In the genomic region with DNA sequence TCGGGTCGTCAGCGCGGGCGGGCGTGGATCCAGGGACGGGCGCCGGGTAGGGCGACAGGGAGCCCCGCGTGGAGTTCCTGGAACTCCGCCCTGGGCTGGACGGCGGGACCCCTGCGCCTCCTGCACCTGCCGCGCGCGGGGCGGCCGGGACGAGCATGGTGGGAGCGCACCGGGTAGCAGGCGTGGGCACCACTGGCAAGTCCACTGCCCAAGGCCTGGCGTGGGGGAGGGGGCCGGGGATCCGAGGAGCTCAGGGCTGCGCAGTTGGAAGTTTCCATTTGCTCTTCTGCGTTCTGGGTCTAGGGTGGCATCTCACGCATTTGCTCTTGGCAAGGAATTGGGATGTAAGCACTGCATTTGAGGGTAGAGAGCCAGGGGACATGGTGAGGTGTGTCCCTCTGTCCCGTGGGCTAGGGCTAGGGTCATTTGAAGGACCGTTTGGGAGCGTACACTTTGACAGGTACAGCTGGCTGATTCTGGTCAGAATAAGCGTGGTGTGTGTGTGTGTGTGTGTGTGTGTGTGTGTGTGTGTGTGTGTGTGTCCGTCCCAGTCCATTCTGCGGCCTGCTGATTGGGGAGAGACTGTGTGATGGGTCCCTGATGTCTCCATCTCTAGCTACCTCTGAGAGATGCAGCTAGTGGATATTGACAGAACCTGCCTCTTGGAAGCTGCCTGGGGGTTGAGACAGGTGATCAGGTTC, we compare ENCODE assay signal across 9 mouse cellular contexts. TPM values are rescaled to one million over a fixed set of nuclear protein-coding genes. Genes with fewer than 3 reads are reported as not detected.
DNase-seq lines count a peak whose midpoint lies in the region; ATAC-seq and TF ChIP-seq lines count a peak whose summit lies in the region.
"Had no signal": no experiment of that assay in that cellular context is flagged by ENCODE, and none has a peak within 500 bp of the region (broad histone marks: within the 10 kb centered on the region; RNA-seq: fewer than 3 reads in every experiment).

No protein-coding gene starts in this region.

- peak overlapping the region; percentile 85 for H3K4me2 ChIP-seq in kidney, embryonic 15.5 days
- H3K4me2 ChIP-seq in liver, embryonic 14.5 days (ENCODE audit: low read depth): peak overlapping the region; percentile 20; the same call in 1 of the 2 replicates

- peak overlapping the region; percentile 48 for H3K4me3 ChIP-seq in kidney, embryonic 15.5 days (replicated peaks)
- H3K4me3 ChIP-seq in hindbrain, embryonic 10.5 days: peak overlapping the region; percentile 57
- no peak overlapping the region for H3K4me3 ChIP-seq in liver, embryonic 14.5 days (ENCODE audit: insufficient read depth in 1 of 2, low read depth in 2 of 2, low read length in 2 of 2)

- peaks cover 9% of the 10 kb centered on the region; the same call in 1 of the 2 replicates for H3K4me1 ChIP-seq in kidney, embryonic 15.5 days
- H3K4me1 ChIP-seq in hindbrain, embryonic 10.5 days (replicated peaks): peaks cover 23% of the 10 kb centered on the region
- H3K4me1 ChIP-seq in liver, embryonic 14.5 days (replicated peaks; ENCODE audit: control insufficient read depth in 2 of 2, insufficient read depth in 2 of 2, low read length in 1 of 2): no peaks in the 10 kb centered on the region

- H3K27ac ChIP-seq in kidney, embryonic 15.5 days: no peak overlapping the region
- H3K27ac ChIP-seq in hindbrain, embryonic 10.5 days: peak overlapping the region; percentile 5; the same call in 1 of the 2 replicates
- H3K27ac ChIP-seq in liver, embryonic 14.5 days: no peak overlapping the region

- no peaks in the 10 kb centered on the region for H3K36me3 ChIP-seq in kidney, embryonic 15.5 days
- H3K36me3 ChIP-seq in hindbrain, embryonic 10.5 days: no peaks in the 10 kb centered on the region
- no peaks in the 10 kb centered on the region for H3K36me3 ChIP-seq in liver, embryonic 14.5 days (replicated peaks; ENCODE audit: control insufficient read depth, insufficient read depth, low read depth)
- H3K36me3 ChIP-seq: G1E had no signal

- H3K9me3 ChIP-seq in kidney, embryonic 15.5 days (replicated peaks): no peaks in the 10 kb centered on the region
- H3K9me3 ChIP-seq in hindbrain, embryonic 10.5 days: no peaks in the 10 kb centered on the region
- no peaks in the 10 kb centered on the region for H3K9me3 ChIP-seq in liver, embryonic 14.5 days (ENCODE audit: control insufficient read depth, low read length)
- H3K9me3 ChIP-seq: G1E had no signal

- no peak for TF ChIP-seq CTCF in liver, embryonic 14.5 days (IDR thresholded peaks at IDR 0.05; ENCODE audit: low read depth)

- DNase-seq in kidney, adult 11 months: no peak
- peak; percentile 69 to 78 for DNase-seq in cerebellum, postnatal 14 days
- DNase-seq in hindbrain, embryonic 10.5 days (ENCODE audit: low spot score): peak; percentile 12
- no peak for DNase-seq in liver, embryonic 14.5 days (ENCODE audit: low read depth in 3 of 3, low spot score in 3 of 3)
- peak; percentile 57 for DNase-seq in right cerebral cortex, adult 2 months (ENCODE audit: low spot score in 2 of 2)
- no peak for DNase-seq in gastrocnemius, adult 8-10 months (ENCODE audit: low spot score in 2 of 2)
- no peak for DNase-seq in urinary bladder, postnatal 14 days (ENCODE audit: low spot score)

- H3K9ac ChIP-seq in kidney, embryonic 15.5 days: 0 out of 2 replicates have a peak overlapping the region, but pooled peaks have one; percentile 23
- no peak overlapping the region for H3K9ac ChIP-seq in liver, embryonic 14.5 days (replicated peaks)

- no peak for TF ChIP-seq EP300 in liver, embryonic 14.5 days (IDR thresholded peaks at IDR 0.05; ENCODE audit: low read depth)

- 0 out of 2 replicates have a peak, but pooled peaks have one; percentile 33 for ATAC-seq in kidney, embryonic 15.5 days (replicated peaks; ENCODE audit: low FRiP score)
- no peak for ATAC-seq in liver, embryonic 14.5 days (ENCODE audit: insufficient read depth)

- peaks cover 60% of the 10 kb centered on the region for H3K27me3 ChIP-seq in kidney, embryonic 15.5 days
- H3K27me3 ChIP-seq in hindbrain, embryonic 10.5 days (ENCODE audit: insufficient read depth, poor library complexity, severe bottlenecking): peaks cover 66% of the 10 kb centered on the region
- peaks cover 26% of the 10 kb centered on the region for H3K27me3 ChIP-seq in liver, embryonic 14.5 days (ENCODE audit: control insufficient read depth, insufficient read depth, low read length)

- 9% methylated on average over 38 of the region's 38 CpGs for WGBS in kidney, embryonic 15.5 days
- 12% methylated on average over 38 of the region's 38 CpGs for WGBS in hindbrain, embryonic 10.5 days
- 12% methylated on average over 38 of the region's 38 CpGs for WGBS in liver, embryonic 14.5 days (ENCODE audit: insufficient replicate concordance)

RNA-seq across cellular contexts. Expression of a gene that starts 0.5 kb away (rescaled TPM):
- 0.76 and 1.0 TPM in 2 replicates for polyA plus RNA-seq in kidney, embryonic 15.5 days (2015; fragmentation: Nextera tagmentation; extraction: Ambion mirVana)
- 0.06 TPM in 1 of 2 replicates, not detected in the other for polyA plus RNA-seq in hindbrain, embryonic 10.5 days (2016; fragmentation: Nextera tagmentation; extraction: Ambion mirVana)
- 0.04 TPM in 2 replicates for polyA plus RNA-seq in liver, embryonic 14.5 days (2012; rRNA removed)
- not detected in 2 replicates for polyA plus RNA-seq in liver, embryonic 14.5 days (2014; fragmentation: Nextera tagmentation; extraction: Ambion mirVana)
- total RNA-seq in gastrocnemius, adult 8-10 months (2022): under 1 TPM; 0.11 to 0.38 (median 0.17) TPM
- polyA plus RNA-seq: G1E had no signal

Comparison
In these comparisons a context has a peak if more than half of its experiments do, and no peak if none do; other contexts are left out.
1. H3K4me3 ChIP-seq: peak in kidney, embryonic 15.5 days (single experiment) and hindbrain, embryonic 10.5 days (single experiment); none in liver, embryonic 14.5 days (0 of 2).
2. DNase-seq: peak in cerebellum, postnatal 14 days (2 of 2), hindbrain, embryonic 10.5 days (single experiment) and right cerebral cortex, adult 2 months (2 of 2); none in kidney, adult 11 months (single experiment), liver, embryonic 14.5 days (0 of 3), gastrocnemius, adult 8-10 months (0 of 2) and urinary bladder, postnatal 14 days (single experiment).